Mouse (Mus musculus) embryonic facial prominence, embryonic 10.5 days (tissue): ENCODE results near the gene Olfr68. TPM values are rescaled to one million over a fixed set of nuclear protein-coding genes. Genes with fewer than 3 reads are reported as not detected.
"Not testable (repeated sequence)": the region's sequence is repeated elsewhere in the genome, so short reads cannot be mapped to it uniquely, and the experiment has no call there.

Source experiments
- DNase-seq: peaks from one replicate; pipeline ENCODE4 v3.0.0-alpha.2; 2017; ENCODE audit warnings: low spot score
- H3K27ac ChIP-seq: fragments of 300-500 bp; sonication (generic); replicated peaks from 2 replicates; pipeline ENCODE4 v1.5.1; 2016; ENCODE audit warnings: mild to moderate bottlenecking
- H3K27me3 ChIP-seq: fragments of 300-500 bp; sonication (generic); replicated peaks from 2 replicates; pipeline ENCODE4 v1.6.1; 2016; ENCODE audit warnings: low read depth, mild to moderate bottlenecking; ENCODE audit not compliant: poor library complexity, severe bottlenecking
- H3K36me3 ChIP-seq: fragments of 300-500 bp; sonication (generic); replicated peaks from 2 replicates; pipeline ENCODE4 v1.6.1; 2016; ENCODE audit warnings: mild to moderate bottlenecking, moderate library complexity
- H3K4me1 ChIP-seq: fragments of 300-500 bp; sonication (generic); 2 replicates; pipeline ENCODE4 v1.6.1; 2016
- H3K4me3 ChIP-seq: fragments of 300-500 bp; sonication (generic); 2 replicates; pipeline ENCODE4 v1.5.1; 2016; ENCODE audit warnings: mild to moderate bottlenecking, moderate library complexity
- H3K9me3 ChIP-seq: fragments of 300-500 bp; sonication (generic); 2 replicates; pipeline ENCODE4 v1.6.1; 2016; ENCODE audit warnings: mild to moderate bottlenecking
- WGBS: fragments of 180-500 bp; shearing (Covaris S2); methylation state at CpG from one replicate; pipeline ENCODE4 v1.1.7; 2016; 5-methylcytosine and 5-hydroxymethylcytosine counted together
- polyA plus RNA-seq: library from polyadenylated mRNA; unstranded; fragments of >200 nt; fragmentation: Nextera tagmentation; extraction: Ambion mirVana; gene quantifications from 2 replicates; pipeline ENCODE4 v1.2.1, GENCODE M21; 2016

Gene Olfr68
- polyA plus RNA-seq, 1 experiment from 2014 or later: not detected

DNA sequence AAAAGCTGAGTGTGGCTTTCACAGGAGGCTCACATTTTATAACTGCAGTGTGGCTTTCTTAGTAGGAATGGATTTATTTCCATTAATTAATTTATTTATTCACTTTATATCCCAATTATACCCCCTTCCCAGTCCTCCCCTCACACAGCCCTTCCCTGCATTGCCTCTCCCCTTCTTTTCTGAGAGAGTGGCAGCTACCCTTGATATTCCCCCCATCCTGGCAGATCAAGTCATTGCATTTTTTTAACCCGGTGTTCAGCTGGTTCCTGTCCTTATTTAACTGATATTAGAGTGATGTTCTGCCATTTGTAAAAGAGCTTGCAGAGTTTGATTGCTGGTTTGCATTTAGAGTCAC, 30.3 kb upstream of the Olfr68 start:
- Histone ChIP-seq H3K36me3 (no peaks in the 10 kb centered on the region), H3K27ac (no peak overlapping the region), H3K9me3 (no peaks in the 10 kb centered on the region), H3K4me1 (no peaks in the 10 kb centered on the region), H3K4me3 (no peak overlapping the region), H3K27me3 (no peaks in the 10 kb centered on the region)
- 71% methylated on average over 1 of the region's 1 CpGs for WGBS
- DNase-seq: no peak

DNA sequence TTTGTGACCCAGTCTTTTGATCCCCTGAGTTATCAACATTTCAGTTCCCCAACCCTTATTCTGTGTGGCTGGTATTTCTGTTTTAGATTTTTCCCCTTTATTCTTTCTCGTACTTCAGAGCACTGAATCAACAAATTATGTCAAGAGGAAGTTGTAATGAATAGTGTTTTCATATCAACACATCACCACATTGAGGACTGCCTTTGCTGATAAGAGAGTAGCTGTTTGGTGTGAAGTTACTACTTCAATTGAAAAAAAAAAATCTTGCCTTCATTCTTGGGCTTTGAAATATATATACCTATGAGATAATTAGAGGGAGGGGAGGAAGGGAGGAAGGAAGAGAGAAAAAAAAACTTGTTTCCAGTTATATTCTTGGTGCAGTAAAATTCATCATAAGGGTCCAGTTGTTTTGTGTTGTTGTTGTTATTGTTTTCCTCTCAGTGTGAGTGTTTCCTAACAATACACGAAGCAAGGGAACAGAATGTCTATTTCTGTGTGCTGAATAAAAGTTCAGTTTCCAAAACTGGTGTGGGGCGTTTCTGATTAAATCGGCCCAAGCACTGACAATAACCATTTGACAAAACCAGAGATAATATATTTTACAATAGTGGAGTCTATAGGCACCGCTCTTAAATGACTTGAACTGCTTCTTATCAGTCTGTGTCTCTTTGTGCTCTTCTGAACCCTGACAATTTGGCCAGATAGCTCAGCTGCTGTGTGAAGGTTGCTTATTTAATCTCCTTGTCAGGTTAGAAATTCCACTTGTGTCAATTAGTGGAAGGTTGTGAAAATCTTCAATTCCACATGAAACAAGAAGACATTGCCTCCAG, 29.7 kb upstream of the Olfr68 start:
- no peak for DNase-seq
- WGBS: 79% methylated on average over 5 of the region's 5 CpGs
- no peaks in the 10 kb centered on the region for H3K4me1 ChIP-seq
- no peak overlapping the region for H3K27ac ChIP-seq
- H3K27me3 ChIP-seq: no peaks in the 10 kb centered on the region
- no peaks in the 10 kb centered on the region for H3K9me3 ChIP-seq
- no peaks in the 10 kb centered on the region for H3K36me3 ChIP-seq
- no peak overlapping the region for H3K4me3 ChIP-seq

DNA sequence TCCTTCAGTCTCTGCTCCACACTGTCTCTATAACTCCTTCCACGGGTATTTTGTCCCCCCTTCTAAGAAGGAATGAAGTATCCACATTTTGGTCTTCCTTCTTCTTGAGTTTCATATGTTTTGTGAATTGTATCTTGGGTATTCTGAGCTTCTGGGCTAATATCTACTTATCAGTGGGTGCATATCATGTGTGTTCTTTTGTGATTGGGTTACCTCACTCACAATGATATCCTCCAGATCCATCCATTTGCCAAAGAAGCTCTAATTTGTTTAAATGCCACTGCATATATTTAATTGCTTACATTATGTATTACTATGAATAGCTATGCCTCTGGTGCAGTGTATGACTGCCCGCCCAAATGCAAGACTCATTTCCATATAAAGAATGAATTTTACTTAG, 28.6 kb upstream of the Olfr68 start:
- 73% methylated on average over 2 of the region's 2 CpGs for WGBS
- not testable (repeated sequence) for H3K9me3 ChIP-seq, H3K36me3 ChIP-seq, H3K4me1 ChIP-seq, H3K27me3 ChIP-seq, H3K27ac ChIP-seq, H3K4me3 ChIP-seq, DNase-seq

DNA sequence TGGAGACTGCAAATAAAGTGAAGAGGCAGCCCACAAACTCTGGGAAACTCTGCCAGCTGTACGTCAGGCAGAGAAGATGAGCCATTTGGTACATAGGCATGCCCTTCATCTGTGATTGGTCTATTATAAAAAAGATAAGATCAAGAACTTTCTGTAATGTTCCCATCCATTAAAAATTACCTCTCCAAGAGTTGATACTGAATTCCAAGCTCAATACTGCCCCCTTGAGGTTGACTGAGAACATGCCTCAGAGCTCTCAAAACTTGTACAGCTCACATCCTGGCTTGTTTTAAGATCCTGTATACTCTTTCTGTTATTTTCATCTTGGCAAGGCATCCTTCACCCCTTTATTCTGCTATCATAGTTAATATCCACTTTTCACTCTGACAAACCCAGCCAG, 27.4 kb upstream of the Olfr68 start:
- peak; percentile 18 for DNase-seq
- WGBS: 68% methylated on average over 1 of the region's 1 CpGs

DNA sequence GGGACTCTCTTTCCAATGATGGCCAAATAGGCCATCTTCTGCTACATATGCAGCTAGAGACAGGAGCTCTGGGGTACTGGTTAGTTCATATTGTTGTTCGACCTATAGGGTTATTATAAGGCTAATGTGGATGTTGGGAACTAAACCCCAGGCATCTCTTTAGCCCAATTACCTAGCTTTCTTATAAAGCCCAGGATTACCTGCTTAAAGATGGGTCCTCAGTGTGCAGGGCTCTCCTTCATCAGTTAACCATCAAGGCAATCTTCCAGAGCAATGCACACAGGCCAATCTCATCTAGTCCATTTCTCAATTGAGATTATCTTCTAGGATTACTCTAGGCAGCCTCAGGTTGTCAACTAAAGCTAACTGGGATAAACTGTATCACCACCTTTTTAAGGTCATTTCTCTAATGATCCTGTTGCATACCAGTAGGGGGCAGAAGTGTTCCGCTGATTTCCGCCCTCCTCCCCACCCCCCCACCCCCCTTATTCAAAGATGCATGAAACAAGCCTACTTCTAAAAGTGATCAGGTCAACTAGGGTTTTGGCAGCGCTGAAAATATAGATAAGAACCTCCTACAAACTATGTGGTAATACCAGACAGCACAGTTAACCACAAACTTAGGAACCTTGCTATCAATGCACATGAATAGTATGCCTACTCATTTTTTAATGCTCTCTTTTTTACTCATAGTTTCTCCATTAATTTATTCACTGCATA, 13.3 kb upstream of the Olfr68 start:
- H3K4me1 ChIP-seq: no peaks in the 10 kb centered on the region
- no peak overlapping the region for H3K27ac ChIP-seq
- H3K27me3 ChIP-seq: no peaks in the 10 kb centered on the region
- DNase-seq: no peak
- H3K9me3 ChIP-seq: no peaks in the 10 kb centered on the region
- H3K4me3 ChIP-seq: no peak overlapping the region
- 27% methylated on average over 4 of the region's 4 CpGs for WGBS
- no peaks in the 10 kb centered on the region for H3K36me3 ChIP-seq

More for the DNA sequence above, 27.4 kb upstream of the Olfr68 start:
- no peak overlapping the region for H3K27ac ChIP-seq
- H3K4me1 ChIP-seq: no peaks in the 10 kb centered on the region
- no peaks in the 10 kb centered on the region for H3K36me3 ChIP-seq
- no peaks in the 10 kb centered on the region for H3K27me3 ChIP-seq
- H3K9me3 ChIP-seq: no peaks in the 10 kb centered on the region
- no peak overlapping the region for H3K4me3 ChIP-seq

DNA sequence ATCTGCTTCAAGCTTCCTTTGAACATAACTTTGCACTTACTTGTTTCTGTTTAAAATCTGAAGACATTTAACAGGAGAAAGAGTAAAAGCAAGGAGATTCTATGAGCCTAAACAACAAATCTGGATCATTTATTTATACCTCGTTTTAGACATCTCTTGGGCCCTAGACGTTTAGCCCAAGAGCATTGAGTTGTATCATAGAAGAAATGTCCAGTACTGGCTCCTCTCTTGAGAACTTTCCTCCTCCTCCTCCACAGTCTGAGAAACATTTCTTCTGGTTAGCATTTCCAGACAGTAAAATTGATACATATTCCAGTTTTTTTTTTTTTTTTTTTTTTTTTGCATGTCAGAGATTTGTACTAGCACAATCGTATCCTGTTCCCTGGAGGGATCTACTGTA, 12.2 kb upstream of the Olfr68 start, which contains the start of gene Olfr67:
Gene Olfr67, minus strand, starts transcription at position 101 of the 400 bp plus-strand sequence.
- Histone ChIP-seq H3K36me3 (no peaks in the 10 kb centered on the region), H3K4me1 (no peaks in the 10 kb centered on the region), H3K4me3 (no peak within 1 kb of the TSS), H3K9me3 (no peaks in the 10 kb centered on the region), H3K27me3 (no peaks in the 10 kb centered on the region), H3K27ac (no peak within 1 kb of the TSS)
- 82% methylated on average over 3 of the region's 3 CpGs for WGBS
- no peak for DNase-seq

DNA sequence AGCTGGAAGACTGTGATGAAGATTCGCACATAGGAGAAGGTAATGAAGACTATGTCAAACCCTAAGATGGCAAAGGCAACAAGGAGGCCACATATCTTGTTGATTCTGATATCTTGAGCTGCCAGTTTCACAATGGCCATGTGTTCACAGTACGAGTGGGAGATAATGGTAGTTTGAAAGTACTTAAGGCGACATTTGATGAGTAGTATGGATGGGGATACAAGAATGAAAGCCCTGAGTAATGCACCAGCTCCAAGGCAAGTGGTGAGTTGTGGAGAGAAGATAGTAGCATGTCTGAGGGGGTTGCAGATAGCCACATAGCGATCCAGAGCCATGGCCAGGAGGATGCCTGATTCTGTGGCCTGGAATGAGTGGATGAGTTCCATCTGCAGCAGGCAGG, 1.8 kb downstream of the Olfr68 start:
- 80% methylated on average over 4 of the region's 4 CpGs for WGBS
- not testable (repeated sequence) for H3K27ac ChIP-seq, H3K4me1 ChIP-seq, H3K36me3 ChIP-seq, H3K27me3 ChIP-seq, DNase-seq, H3K4me3 ChIP-seq, H3K9me3 ChIP-seq

DNA sequence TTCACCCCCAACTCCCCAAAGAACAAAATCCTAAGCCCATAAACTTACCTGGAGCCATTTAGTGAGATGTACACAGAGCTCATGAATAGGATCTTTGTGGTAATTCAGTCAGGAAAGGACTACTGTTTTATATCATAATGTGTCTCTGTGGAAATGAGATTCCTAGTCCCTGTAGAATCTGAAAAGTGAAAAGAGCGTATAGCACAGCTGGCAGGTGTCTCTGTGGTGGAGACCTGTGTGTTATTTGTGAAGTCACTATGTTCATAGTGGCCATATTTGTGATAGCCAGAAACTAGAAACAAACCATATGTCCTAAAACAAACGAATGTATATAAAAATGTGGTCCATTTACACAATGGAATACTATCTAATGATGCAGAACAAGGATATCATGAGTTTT, 8.0 kb downstream of the Olfr68 start, which contains the start of gene Olfr69:
Gene Olfr69, minus strand, starts transcription at position 101 of the 400 bp plus-strand sequence.
- Histone ChIP-seq H3K27me3 (no peaks in the 10 kb centered on the region), H3K36me3 (no peaks in the 10 kb centered on the region), H3K27ac (no peak within 1 kb of the TSS), H3K9me3 (no peaks in the 10 kb centered on the region), H3K4me1 (no peaks in the 10 kb centered on the region), H3K4me3 (no peak within 1 kb of the TSS)
- WGBS: 77% methylated on average over 2 of the region's 2 CpGs
- DNase-seq: no peak

DNA sequence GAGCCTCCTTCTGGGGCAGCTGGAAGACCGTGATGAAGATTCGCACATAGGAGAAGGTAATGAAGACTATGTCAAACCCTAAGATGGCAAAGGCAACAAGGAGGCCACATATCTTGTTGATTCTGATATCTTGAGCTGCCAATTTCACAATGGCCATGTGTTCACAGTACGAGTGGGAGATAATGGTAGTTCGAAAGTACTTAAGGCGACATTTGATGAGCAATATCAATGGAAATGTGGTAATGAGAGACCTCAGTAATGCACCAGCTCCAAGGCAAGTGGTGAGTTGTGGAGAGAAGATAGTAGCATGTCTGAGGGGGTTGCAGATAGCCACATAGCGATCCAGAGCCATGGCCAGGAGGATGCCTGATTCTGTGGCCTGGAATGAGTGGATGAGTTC, 11.8 kb downstream of the Olfr68 start:
- not testable (repeated sequence) for H3K36me3 ChIP-seq, H3K27ac ChIP-seq, DNase-seq, H3K4me1 ChIP-seq, H3K9me3 ChIP-seq, H3K4me3 ChIP-seq, H3K27me3 ChIP-seq
- 91% methylated on average over 6 of the region's 6 CpGs for WGBS

DNA sequence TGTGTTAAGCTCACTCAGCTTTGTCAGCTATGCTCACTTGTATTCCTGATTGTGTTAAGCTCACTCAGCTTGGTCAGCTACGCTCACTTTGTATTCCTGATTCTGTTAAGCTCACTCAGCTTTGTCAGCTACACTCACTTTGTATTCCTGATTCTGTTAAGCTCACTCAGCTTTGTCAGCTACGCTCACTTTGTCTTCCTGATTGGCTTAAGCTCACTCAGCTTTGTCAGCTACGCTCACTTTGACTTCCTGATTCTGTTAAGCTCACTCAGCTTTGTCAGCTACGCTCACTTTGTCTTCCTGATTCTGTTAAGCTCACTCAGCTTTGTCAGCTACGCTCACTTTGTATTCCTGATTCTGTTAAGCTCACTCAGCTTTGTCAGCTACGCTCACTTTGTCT, 17.3 kb downstream of the Olfr68 start:
- H3K4me3 ChIP-seq, H3K4me1 ChIP-seq, H3K27me3 ChIP-seq, H3K27ac ChIP-seq, H3K36me3 ChIP-seq, DNase-seq, H3K9me3 ChIP-seq: not testable (repeated sequence)
- 93% methylated on average over 6 of the region's 6 CpGs for WGBS

DNA sequence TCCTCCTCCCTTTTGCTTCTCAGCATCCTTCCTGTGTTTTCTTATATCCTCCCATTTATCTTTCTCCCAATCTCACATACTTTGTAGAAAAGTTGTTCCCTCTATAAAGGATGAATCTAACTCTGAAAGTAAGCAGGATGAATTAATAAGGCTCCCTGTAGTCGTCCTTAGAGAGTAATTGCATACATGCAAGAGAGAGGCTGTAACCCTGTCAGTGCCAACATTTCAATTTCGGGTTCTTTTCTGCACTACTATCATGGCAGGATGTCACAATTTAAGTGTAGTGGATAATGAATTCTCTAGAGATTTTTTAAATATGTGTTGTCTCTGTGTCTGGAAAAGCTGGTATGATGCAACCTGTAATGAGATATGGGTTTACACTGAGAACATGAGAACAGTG, 22.3 kb downstream of the Olfr68 start, which contains the start of gene Olfr630:
Gene Olfr630, minus strand, starts transcription at position 101 of the 400 bp plus-strand sequence.
- Histone ChIP-seq H3K4me1 (no peaks in the 10 kb centered on the region), H3K4me3 (no peak within 1 kb of the TSS), H3K27ac (no peak within 1 kb of the TSS), H3K9me3 (no peaks in the 10 kb centered on the region), H3K27me3 (no peaks in the 10 kb centered on the region), H3K36me3 (no peaks in the 10 kb centered on the region)
- 49% methylated on average over 2 of the region's 2 CpGs for WGBS
- no peak for DNase-seq

DNA sequence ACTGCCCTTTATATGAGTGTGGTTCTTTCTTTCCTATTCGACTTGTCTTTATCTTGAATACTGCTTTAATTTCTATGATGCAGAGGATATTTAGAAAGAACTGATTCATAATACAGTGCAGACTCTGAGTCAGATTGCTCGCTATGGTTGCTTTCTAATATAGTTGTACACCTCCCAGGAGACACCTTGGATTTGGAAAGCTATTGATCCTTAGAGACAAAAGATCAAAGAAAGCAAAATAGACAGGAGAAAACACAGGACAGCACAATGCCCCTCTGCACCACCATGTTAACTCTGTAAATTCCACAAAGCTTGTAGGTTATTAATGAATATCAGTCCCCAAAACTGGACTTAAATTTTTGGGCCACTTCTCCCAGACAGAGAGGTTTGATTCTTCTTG, 34.7 kb downstream of the Olfr68 start, which contains the start of gene Olfr629:
Gene Olfr629, minus strand, starts transcription at position 101 of the 400 bp plus-strand sequence.
- H3K9me3 ChIP-seq: no peaks in the 10 kb centered on the region
- no peak within 1 kb of the TSS for H3K27ac ChIP-seq
- H3K36me3 ChIP-seq: no peaks in the 10 kb centered on the region
- 87% methylated on average over 2 of the region's 2 CpGs for WGBS
- H3K4me1 ChIP-seq: no peaks in the 10 kb centered on the region
- H3K27me3 ChIP-seq: no peaks in the 10 kb centered on the region
- no peak for DNase-seq
- no peak within 1 kb of the TSS for H3K4me3 ChIP-seq

DNA sequence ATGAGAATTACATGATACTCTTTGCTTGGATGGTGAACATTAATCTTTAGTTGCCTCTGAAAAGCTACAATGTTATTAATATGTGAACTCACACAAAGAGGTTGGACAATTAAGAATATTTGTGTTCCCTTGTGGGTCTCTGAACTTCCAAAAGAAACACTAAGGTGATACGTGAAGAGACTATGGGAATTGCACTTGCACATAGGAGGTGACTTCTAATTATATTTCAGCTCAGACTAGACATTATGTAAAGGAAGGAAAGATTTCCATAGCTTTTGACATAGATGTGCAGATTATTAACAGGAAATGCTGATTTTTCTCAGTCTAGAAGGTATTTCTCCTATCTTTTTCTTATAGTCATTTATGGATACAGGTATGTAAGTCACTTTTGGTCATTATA, 49.4 kb downstream of the Olfr68 start, which contains the start of gene Olfr628:
Gene Olfr628, plus strand, starts transcription at position 301 of the 400 bp plus-strand sequence.
- no peak for DNase-seq
- no peak within 1 kb of the TSS for H3K4me3 ChIP-seq
- no peaks in the 10 kb centered on the region for H3K9me3 ChIP-seq
- 83% methylated on average over 1 of the region's 1 CpGs for WGBS
- no peaks in the 10 kb centered on the region for H3K4me1 ChIP-seq
- H3K36me3 ChIP-seq: no peaks in the 10 kb centered on the region
- no peaks in the 10 kb centered on the region for H3K27me3 ChIP-seq
- no peak within 1 kb of the TSS for H3K27ac ChIP-seq
